ENCODE assay signal across 8 mouse cellular contexts in genomic region chr1:39001106-39001505, GRCm38 (mm10). TPM values are rescaled to one million over a fixed set of nuclear protein-coding genes. Genes with fewer than 3 reads are reported as not detected.
DNase-seq lines count a peak whose midpoint lies in the region; ATAC-seq lines count a peak whose summit lies in the region.

No protein-coding gene starts in this region.

- peaks cover 20% of the 10 kb centered on the region for H3K36me3 ChIP-seq in intestine, embryonic 14.5 days (ENCODE audit: control insufficient read depth, insufficient read depth, low read length)
- H3K36me3 ChIP-seq in intestine, embryonic 16.5 days (ENCODE audit: control insufficient read depth, insufficient read depth, low read length), result peaks cover 3% of the 10 kb centered on the region; the same call in 1 of the 2 replicates
- H3K36me3 ChIP-seq in intestine, embryonic 15.5 days, result peaks cover under 1% of the 10 kb centered on the region; the same call in 1 of the 2 replicates
- peaks cover 15% of the 10 kb centered on the region for H3K36me3 ChIP-seq in midbrain, embryonic 16.5 days (ENCODE audit: control insufficient read depth, insufficient read depth, low read length)

- no peak overlapping the region for H3K9ac ChIP-seq in intestine, embryonic 14.5 days (ENCODE audit: low read length)
- no peak overlapping the region for H3K9ac ChIP-seq in intestine, embryonic 16.5 days (ENCODE audit: low read depth, low read length)
- H3K9ac ChIP-seq in intestine, embryonic 15.5 days, result no peak overlapping the region
- no peak overlapping the region for H3K9ac ChIP-seq in midbrain, embryonic 16.5 days (ENCODE audit: low read depth, low read length)

- intact Hi-C loops in left cerebral cortex, postnatal 25 days (cut with DNase I), result loop anchor here (2.0 to 5.0 kb wide), 3 partner anchors 340 to 522 kb away; partner anchors contain the start of gene Rpl31

- no peak overlapping the region for H3K27ac ChIP-seq in intestine, embryonic 14.5 days (ENCODE audit: low read depth)
- H3K27ac ChIP-seq in intestine, embryonic 16.5 days (ENCODE audit: low read length), result no peak overlapping the region
- no peak overlapping the region for H3K27ac ChIP-seq in intestine, embryonic 15.5 days
- H3K27ac ChIP-seq in midbrain, embryonic 16.5 days (ENCODE audit: low read length), result no peak overlapping the region

- no peaks in the 10 kb centered on the region for H3K27me3 ChIP-seq in intestine, embryonic 14.5 days (replicated peaks; ENCODE audit: control insufficient read depth, insufficient read depth, low read length)
- H3K27me3 ChIP-seq in intestine, embryonic 16.5 days (replicated peaks; ENCODE audit: control insufficient read depth, insufficient read depth, low read length), result no peaks in the 10 kb centered on the region
- no peaks in the 10 kb centered on the region for H3K27me3 ChIP-seq in intestine, embryonic 15.5 days (replicated peaks)
- H3K27me3 ChIP-seq in midbrain, embryonic 16.5 days (ENCODE audit: control insufficient read depth, insufficient read depth, low read depth, low read length), result no peaks in the 10 kb centered on the region

- H3K4me2 ChIP-seq in intestine, embryonic 14.5 days (ENCODE audit: low read length), result no peak overlapping the region
- H3K4me2 ChIP-seq in intestine, embryonic 16.5 days (ENCODE audit: low read depth, low read length), result no peak overlapping the region
- H3K4me2 ChIP-seq in intestine, embryonic 15.5 days (replicated peaks), result no peak overlapping the region
- no peak overlapping the region for H3K4me2 ChIP-seq in midbrain, embryonic 16.5 days (ENCODE audit: low read length)

- H3K4me3 ChIP-seq in intestine, embryonic 14.5 days (ENCODE audit: low read depth, low read length), result no peak overlapping the region
- no peak overlapping the region for H3K4me3 ChIP-seq in intestine, embryonic 16.5 days (ENCODE audit: low read length)
- H3K4me3 ChIP-seq in intestine, embryonic 15.5 days (replicated peaks), result no peak overlapping the region
- no peak overlapping the region for H3K4me3 ChIP-seq in midbrain, embryonic 16.5 days (ENCODE audit: low read depth, low read length)

- 22% methylated on average over 5 of the region's 5 CpGs for WGBS in intestine, embryonic 14.5 days
- WGBS in intestine, embryonic 16.5 days, result 15% methylated on average over 5 of the region's 5 CpGs
- WGBS in intestine, embryonic 15.5 days, result 15% methylated on average over 5 of the region's 5 CpGs
- WGBS in midbrain, embryonic 16.5 days, result 16% methylated on average over 5 of the region's 5 CpGs

- H3K4me1 ChIP-seq in intestine, embryonic 14.5 days (replicated peaks; ENCODE audit: control insufficient read depth, insufficient read depth, low read length), result no peaks in the 10 kb centered on the region
- no peaks in the 10 kb centered on the region for H3K4me1 ChIP-seq in intestine, embryonic 16.5 days (ENCODE audit: control insufficient read depth, insufficient read depth, low read length)
- no peaks in the 10 kb centered on the region for H3K4me1 ChIP-seq in intestine, embryonic 15.5 days (replicated peaks)
- H3K4me1 ChIP-seq in midbrain, embryonic 16.5 days (ENCODE audit: control insufficient read depth, insufficient read depth, low read length), result no peaks in the 10 kb centered on the region; the same call in 1 of the 2 replicates

- peak; percentile 88 for DNase-seq in intestine, embryonic 14.5 days (ENCODE audit: low spot score)
- DNase-seq in cerebellum, postnatal 25 days, result peak; percentile 82 to 87
- DNase-seq in gastrocnemius, adult 18-20 months (ENCODE audit: low spot score), result peak; percentile 80
- DNase-seq in left cerebral cortex, postnatal 25 days (ENCODE audit: low spot score in 2 of 2), result peak; percentile 81 to 87
- DNase-seq in spleen, postnatal 10 days (ENCODE audit: low spot score in 2 of 2), result peak; percentile 32 to 78

- no peaks in the 10 kb centered on the region for H3K9me3 ChIP-seq in intestine, embryonic 14.5 days (ENCODE audit: control insufficient read depth, low read length)
- H3K9me3 ChIP-seq in intestine, embryonic 16.5 days (ENCODE audit: control insufficient read depth, low read length), result no peaks in the 10 kb centered on the region
- no peaks in the 10 kb centered on the region for H3K9me3 ChIP-seq in intestine, embryonic 15.5 days
- no peaks in the 10 kb centered on the region for H3K9me3 ChIP-seq in midbrain, embryonic 16.5 days (replicated peaks; ENCODE audit: control insufficient read depth, low read length, poor library complexity, severe bottlenecking)

- no peak; the same call in 1 of the 2 replicates for ATAC-seq in intestine, embryonic 14.5 days (replicated peaks; ENCODE audit: low FRiP score, low TSS enrichment, low read depth)
- ATAC-seq in intestine, embryonic 16.5 days, result no peak
- ATAC-seq in intestine, embryonic 15.5 days, result peak; percentile 28; the same call in 1 of the 2 replicates
- ATAC-seq in midbrain, embryonic 16.5 days, result peak; percentile 63

RNA-seq across cellular contexts. Expression of gene Pdcl3, which starts 15.7 kb away (rescaled TPM):
- 140 and 160 TPM in 2 replicates for polyA plus RNA-seq in intestine, embryonic 14.5 days (2014; fragmentation: Nextera tagmentation; extraction: Ambion mirVana)
- 147 and 155 TPM in 2 replicates for polyA plus RNA-seq in intestine, embryonic 16.5 days (2015; fragmentation: Nextera tagmentation; extraction: Ambion mirVana)
- 10 to 100 TPM; 74.6 to 82.2 TPM for total RNA-seq in gastrocnemius, adult 18-20 months (2021)
- 160 and 175 TPM in 2 replicates for polyA plus RNA-seq in intestine, embryonic 15.5 days (2015; fragmentation: Nextera tagmentation; extraction: Ambion mirVana)
- 10 to 100 TPM; 38.0 to 42.0 TPM for total RNA-seq in left cerebral cortex, postnatal 25 days (2021)
- 158 and 163 TPM in 2 replicates for polyA plus RNA-seq in midbrain, embryonic 16.5 days (2015; fragmentation: Nextera tagmentation; extraction: Ambion mirVana)

Comparison
In these comparisons a context has a peak if more than half of its experiments do, and no peak if none do; other contexts are left out.
1. ATAC-seq: peak in intestine, embryonic 15.5 days (single experiment) and midbrain, embryonic 16.5 days (single experiment); none in intestine, embryonic 14.5 days (single experiment) and intestine, embryonic 16.5 days (single experiment).
2. Peak in every context shown above with its lines, with median percentiles within 50 percentile points of each other: DNase-seq.